Mouse (Mus musculus) T-helper 17 cell (primary cell): Measurements from ENCODE around the gene Cop1.

Experiments used
- in situ Hi-C, 2 experiments: fragments of 300-600 bp; cut with MboI, MseI; formaldehyde crosslinking; loops; 1 replicate in 1 of 2; 2 replicates in 1 of 2; pipeline ENCODE4 v1.15.1; 2025; ENCODE audit warnings: high pct_unique_total_duplicates in 2 of 2

The Cop1 gene

DNA sequence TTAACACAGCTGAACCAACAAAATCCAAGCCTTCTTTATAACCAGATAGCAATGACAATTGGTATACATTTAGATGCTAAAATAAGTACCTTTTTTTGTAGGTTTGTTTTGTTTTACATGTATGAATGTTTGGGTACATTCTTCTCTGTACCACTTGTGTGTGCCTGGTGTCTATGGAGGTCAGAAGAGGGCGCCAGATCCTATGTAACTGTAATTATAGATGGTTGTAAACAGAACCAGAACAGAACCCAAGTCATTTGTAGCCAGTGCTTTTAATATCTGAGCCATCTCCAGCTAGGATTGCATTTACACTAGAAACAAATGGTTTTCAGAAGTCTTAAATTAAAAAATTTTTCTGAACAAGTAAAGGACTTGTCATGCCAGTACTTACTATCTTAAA lies 54.7 kb downstream of the Cop1 start:
- in situ Hi-C loops: no loop called here

DNA sequence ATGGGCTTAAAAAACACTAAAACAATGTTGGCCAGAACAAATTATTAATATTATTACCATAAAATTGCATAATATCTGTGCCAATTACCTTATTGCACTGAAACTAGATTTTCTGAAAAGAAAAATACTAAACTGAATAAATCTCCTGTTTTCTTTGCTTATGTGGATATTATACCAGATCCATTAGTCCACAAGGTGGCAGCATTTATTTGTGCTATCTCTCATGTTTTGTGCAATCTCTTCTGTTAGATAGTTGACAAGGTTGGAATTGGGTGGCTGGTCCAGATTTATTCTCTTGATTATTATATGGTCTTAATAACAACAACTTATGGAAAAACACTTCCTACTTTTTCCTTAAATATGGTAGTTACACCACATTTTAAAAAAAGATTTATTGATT lies 58.1 kb downstream of the Cop1 start:
- in situ Hi-C loops: no loop called here

DNA sequence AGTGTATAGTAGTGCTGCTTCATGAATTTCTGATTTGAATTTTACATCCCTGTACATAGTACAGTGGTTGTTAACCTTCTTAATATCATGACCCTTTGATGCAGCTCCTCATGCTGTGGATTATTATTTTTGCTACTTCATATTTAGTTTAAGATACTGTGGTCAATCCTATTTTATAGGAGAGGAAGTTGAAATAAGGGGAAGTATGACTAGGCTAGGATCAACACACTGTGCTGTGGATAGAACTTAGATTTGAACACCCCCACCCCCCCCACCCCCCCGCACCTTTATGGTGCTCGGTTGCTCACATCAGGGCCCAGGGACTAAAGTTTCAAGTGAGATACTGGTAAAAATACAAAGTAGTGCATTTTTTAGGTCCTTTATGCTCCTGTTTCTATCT lies 58.7 kb downstream of the Cop1 start:
- in situ Hi-C loops: no loop called here

DNA sequence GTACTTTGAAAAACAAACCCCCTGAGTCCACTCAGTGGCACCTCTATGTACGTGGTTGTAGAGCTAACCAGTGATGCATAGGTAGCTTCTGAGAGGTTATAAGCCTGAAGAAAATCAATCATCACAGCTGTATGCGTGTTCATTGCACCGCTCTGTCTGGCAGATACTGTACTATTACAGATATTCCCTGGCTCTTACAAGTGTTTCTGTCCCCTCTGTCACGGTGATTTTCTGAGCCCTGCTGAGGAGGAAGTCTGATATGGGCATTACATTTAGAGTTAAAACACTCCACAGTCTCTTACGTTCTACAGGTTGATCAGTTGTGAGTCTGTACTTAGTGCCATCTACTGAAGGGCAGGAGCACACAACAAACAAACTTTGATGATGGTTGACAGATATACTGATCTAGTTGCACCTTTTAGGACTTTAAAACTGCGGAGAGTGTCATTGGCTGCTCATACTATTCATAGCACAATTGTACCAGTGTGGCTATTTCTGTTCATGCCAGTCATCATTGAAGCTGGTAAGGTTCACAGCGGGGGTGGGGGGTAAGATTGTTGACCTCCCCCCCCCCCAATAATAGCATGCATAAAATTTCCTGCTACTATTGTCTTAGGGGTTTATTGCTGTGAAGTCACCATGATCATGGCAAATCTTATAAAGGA lies 69.4 kb downstream of the Cop1 start:
- in situ Hi-C loops: no loop called here

DNA sequence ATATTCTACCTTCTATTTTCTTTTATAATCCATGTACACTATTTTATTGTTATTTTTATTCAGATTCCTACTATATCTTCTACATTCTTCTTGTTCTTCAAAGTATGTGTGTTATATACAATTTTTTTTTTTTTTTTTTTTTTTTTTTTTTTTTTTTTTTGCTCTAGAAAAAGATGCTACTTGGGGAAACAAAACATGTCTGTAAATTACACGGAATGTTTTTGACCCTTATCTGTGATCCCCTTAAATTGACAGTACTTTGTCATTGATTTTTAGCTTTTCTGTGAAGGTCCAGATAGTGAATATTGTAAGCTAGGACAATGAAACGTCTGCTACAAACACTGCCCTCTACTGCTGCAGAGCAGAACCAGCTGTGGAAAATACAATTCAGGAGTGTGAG lies 81.5 kb downstream of the Cop1 start:
- in situ Hi-C loops: no loop called here

DNA sequence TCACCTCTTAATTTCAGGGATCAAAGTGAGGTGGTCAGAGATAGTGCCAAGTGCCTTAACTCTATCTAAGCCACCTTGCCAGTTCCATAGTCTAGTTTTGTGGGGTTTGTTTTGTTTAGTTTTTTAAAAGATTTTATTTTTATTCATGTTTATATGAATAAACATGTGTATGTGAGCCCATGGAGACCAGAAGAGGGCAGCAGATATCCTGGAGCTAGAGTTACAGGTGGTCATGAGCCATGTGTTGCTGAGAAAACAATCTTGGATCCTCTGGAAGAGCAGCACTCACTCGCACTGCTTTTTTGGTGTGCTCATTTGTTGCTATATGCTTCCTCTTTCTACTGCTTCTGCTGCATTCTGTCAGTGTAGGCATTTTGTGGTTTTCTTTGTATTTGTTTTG lies 90.5 kb downstream of the Cop1 start:
- in situ Hi-C loops: no loop called here

DNA sequence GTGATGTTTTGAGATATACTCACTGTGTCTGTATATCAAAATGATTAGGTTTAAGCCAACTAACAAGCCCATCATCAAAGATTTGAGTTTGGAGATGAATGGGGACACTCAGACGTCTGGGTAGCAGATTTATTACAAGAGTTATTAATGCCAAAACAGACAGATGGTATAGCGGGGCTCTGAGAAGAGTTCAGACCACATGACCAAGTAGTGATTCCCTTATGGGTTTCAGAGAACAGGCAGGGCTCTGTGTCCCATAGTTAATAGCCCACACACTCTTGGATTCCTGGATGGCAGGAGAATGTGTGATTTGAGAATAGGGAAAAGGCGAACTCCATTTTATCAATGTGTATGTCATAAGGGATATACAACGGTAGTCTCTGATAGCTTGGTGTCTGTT lies 98.9 kb downstream of the Cop1 start:
- in situ Hi-C loops: no loop called here

DNA sequence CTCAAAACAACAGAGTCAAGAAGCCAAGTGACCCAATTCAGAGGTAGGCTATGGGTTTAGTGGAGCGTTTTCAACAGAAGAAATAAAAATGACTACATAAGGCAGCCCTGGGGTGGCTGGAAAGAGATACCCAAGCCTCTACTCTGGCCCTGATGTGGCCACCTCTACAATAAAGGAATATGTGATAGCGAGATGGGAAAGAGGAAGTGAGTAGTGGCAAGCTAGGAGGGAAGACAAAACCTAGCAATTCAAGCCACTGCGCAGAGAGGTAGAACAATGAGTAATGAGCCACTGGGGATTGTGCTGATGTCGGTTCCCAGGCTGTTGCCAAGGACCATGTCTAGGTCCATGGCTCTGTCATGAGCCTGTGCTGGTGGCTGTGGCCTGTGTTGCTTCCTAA lies 102.0 kb downstream of the Cop1 start:
- in situ Hi-C loops: no loop called here

DNA sequence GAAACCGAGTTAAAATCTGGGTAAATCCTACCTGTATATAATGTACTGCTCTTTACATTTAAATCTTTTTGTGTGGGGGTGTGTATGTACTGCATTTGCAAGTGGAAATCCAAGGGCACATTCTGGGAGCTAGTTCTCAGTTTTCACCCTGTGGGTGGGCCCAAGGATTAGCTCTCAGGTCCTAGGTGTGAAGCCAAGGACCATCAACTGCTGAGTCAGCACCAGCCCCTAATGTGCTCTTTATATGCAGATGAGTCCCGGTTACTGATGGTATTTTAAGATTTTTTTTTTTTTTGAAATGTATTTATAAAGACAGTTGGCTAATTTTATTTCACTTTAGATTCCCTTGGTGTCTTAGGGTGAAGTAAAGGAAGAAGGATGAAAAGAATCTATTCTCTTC lies 110.2 kb downstream of the Cop1 start:
- in situ Hi-C loops: no loop called here

DNA sequence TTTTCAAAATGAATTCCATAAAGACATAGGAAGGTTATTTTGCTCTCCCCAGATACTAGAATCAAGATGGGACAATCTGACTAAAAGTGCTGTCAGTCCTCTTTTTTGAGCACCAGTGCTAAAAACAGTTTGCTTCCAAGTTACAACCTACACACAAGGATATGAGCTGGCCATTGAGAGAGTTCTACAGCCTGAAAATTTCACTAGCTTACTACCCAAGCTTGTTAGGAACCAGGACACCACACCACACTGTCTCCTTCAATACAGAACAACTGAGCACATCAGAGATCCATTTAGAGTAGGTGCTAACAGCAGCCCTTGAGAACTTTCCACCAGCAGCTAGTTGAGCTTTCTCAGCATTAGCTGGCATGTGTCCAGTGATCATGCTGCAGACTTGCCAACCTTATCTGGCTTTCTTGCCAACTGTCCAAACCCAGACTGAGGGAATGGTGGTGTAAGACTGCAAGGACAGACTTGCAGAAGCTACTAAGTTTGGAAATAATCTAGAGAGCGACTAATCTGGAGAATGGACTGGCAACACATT lies 123.0 kb downstream of the Cop1 start:
- in situ Hi-C loops: loop anchor here in 1 of 2 experiments (10.0 kb wide), 1 partner anchor 1160 kb away; no protein-coding TSS in a partner anchor

DNA sequence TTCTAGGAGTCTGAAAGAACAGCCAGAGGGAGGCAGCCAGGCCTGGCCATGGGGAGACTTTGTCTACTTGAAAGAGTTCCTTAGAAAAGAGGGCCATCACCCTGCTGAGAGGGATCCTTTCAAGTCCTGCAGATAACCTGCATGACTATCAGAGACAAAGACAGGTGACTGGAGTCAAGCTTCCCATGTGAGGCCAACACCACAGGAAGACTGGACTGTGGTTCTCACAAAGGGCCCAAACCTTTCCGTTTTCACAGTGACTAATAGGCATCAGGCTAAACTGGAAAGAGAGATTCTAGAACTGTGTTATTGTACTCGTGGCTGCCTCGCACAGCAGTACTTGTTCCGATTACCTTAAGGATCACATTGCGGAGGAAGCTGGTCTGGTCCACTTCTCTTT lies 126.6 kb downstream of the Cop1 start:
- in situ Hi-C loops: loop anchor here in 1 of 2 experiments (10.0 kb wide), 1 partner anchor 1164 kb away; no protein-coding TSS in a partner anchor

DNA sequence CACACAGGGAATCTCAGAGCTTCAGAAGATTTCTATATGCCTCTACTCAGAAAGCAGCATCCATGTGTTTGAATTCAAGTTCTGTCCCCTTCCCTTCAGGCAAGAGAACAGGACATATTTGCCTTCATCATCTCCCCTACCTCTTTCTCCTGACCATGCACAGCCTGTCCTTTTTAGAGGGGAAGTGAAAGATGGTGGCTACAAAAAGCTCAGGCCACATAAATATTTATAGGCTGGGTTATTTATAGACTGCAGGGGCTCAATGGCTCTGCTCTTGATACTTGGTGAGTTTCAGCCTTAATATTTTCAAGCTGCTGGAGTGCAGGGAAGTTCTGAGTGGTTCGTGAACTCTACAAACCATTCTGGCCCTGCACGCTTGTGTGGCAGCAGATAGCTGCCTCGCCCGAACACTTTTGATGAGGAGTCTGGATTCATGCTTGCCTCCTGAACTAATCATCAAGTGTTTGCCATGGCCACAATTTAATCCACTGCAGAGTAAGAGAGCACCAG lies 139.8 kb downstream of the Cop1 start:
- in situ Hi-C loops: no loop called here

DNA sequence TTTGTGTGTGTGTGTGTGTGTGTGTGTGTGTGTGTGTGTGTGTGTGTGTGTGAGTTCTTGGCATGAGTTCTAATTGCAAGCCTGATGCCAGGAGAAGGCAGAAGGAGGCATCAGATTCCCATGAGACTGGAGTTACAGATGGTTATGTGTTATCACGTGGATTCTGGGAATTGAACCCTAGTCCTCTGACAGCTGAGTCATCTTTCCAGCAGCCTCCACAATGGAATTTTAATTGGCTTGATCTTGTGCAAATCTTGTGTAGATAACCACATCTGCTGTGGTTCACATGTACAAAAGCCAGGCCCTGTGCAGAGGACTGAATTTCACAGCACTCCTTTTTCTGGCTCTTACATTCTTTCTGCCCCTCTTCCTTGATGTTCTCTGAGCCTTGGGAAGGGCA lies 150.1 kb downstream of the Cop1 start:
- in situ Hi-C loops: no loop called here

DNA sequence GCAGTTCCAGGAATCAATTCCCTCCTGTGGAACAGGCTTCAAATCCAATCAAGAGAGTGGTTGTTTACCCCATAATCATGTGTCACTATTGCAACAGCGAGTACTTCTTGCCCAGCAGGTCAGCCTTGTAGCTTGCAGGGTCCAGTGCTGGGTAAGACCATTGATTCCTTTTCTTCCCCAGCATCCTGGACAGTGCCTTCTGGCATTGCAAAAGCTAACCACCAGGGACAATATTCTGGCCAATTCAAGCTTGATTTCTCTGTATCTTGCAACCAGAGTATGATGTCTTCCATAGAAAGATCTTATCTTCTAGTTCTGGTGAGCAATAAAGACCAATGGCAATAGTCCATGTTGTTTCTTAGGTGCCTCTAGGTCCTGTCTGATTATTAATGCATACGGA lies 150.8 kb downstream of the Cop1 start:
- in situ Hi-C loops: no loop called here

DNA sequence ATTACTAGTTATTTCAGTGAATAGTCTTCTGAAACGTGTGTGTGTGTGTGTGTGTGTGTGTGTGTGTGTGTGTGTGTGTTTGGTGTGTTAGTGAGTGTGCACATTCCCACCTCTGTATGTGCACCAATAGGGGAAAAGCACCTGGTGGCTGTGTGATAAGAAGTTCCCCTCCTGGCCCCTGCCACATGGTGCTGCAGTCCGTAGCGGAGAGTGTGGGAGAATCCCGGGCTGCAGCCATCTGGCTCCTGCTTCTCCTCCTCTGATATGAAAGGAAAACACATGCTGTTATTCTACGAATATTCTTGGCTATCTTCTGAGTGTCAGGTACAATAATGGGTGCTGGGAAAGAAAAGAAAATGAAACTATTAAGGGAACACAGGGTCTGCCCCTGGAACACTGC lies 154.3 kb downstream of the Cop1 start:
- in situ Hi-C loops: no loop called here

DNA sequence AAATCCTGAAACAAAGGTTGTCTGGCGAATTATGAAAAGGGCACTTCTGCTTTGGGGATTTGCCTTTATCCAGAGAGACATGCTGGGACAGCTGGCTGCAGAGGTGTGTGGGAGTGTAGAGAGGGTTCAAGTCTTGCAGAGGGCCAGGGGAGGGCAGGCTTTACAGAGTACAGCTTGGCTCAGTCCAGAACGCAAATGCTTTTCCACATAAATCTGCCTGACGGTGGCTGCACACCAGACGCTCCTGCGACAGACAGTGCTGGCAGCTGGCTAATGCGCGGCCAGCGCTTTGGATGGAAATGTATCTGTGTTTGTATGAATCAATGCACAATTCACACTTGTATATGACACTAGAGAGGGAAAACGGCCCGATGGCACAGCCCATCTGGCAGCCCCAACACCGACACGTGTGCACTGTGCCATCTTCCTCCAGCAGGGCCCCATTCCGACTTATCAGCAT lies 156.5 kb downstream of the Cop1 start:
- in situ Hi-C loops: no loop called here

DNA sequence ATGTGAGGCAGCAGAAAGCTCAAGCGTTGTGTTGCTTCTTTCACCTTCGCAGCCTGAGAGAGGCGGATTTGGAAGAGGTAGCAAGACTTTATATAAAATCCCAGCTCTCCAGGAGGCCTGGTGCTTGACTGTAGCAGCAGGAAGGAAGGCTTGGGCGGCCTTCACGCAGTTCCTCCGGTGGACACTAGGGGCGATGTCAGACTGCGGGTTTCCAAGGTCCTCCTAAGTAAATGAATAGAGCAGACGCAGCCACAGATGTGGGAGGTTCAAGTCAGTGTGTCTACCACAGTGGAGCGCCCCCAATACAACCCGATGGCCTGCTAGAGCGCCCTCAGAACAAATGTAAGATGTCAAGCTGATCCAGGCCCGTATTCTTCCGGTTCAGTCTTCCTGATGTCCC lies 157.9 kb downstream of the Cop1 start:
- in situ Hi-C loops: loop anchor here (5.0 to 10.0 kb wide), 3 partner anchors 692 to 795 kb away; no protein-coding TSS in a partner anchor

DNA sequence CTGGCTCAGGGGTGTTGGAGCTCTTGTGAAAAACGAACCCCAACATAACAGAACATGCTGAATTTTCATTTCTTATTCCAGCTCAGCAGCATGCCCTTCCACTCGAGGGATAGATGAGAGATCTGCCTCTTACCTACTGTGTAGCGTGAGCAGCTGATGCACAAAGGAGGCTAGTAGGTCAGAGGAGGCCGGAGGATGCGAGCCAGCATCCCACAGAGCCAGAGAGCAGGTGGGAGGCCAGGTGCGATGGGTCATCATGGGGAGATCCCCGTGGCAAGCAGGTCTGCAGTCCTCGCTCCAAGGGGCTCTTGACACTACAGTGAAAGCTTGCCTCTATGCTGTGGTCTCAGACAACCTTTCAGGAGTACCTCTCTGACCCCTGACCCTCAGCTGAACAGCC lies 160.5 kb downstream of the Cop1 start:
- in situ Hi-C loops: loop anchor here (5.0 to 10.0 kb wide), 3 partner anchors 690 to 792 kb away; no protein-coding TSS in a partner anchor

DNA sequence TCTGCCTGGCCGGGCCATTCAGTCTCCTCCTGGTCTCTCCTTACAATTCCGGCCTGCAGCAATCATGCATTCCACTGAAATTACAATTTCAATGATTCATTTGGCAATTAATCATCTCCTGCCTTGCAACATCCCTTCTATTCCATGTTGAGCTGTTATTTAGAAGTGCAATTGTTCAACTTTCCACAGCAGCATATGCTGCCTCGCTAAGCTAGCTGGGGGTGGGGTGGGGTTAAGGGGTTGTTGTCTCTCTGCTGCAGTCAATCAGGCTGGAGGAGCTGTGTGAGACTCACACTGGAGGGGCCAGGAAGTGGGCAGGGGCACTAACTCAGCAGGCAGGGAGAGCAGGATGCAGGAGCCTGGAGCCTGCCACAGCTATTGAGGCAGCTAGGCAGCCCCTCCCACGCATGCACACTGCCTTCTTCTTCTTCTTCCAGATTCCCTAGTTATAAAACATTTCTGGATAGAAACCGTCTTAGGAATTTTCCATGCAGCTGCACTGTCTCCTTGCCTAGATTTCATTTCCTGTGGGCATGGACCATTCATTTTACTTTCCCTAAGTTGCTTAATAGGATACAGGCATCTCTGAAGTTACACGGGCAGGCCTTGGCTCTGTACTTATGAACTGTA lies 161.1 kb downstream of the Cop1 start:
- in situ Hi-C loops: loop anchor here (5.0 to 10.0 kb wide), 3 partner anchors 689 to 792 kb away; no protein-coding TSS in a partner anchor

DNA sequence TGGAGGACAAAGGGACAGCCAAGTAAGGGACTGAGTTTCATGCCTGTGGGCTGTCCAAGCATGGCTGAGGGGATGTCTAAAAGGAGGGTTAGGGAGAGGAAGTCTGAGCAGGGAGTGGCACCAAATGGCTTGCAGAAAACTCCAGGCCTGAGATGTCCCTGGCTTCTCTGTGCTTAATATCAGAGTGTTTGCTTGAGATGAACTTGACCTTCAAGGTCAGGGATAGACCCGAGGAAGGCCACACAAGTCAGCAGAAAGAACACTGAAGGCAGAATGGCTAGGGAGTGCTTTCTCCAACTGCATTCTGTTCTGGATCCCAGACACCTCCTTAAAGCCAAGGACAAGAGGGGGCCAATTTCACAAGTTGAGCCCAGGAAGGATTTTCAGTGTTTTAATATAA lies 161.8 kb downstream of the Cop1 start:
- in situ Hi-C loops: loop anchor here (5.0 to 10.0 kb wide), 3 partner anchors 688 to 791 kb away; no protein-coding TSS in a partner anchor

DNA sequence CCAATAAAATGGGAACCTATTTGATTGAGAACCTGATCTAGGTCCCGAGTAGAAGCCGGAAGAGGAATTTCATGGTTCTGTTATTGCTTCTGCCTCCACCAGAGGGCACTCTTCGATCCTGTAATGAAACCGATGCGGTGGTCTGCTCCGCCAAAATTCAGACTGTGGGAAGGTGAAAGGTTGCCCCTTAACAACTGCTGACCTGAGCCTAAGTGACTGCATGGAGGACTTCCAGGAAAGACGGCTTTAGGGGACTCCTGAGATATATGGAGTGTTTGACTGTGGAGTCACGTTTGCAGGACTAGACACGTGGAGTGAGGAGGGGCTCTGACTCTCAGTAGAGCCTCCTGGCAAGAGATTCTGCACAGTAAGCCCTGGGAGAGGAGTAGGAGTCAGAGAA lies 164.4 kb downstream of the Cop1 start:
- in situ Hi-C loops: loop anchor here (10.0 kb wide), 2 partner anchors 688 to 788 kb away; no protein-coding TSS in a partner anchor
